Mouse (Mus musculus) telencephalon, adult 2 months (tissue): ENCODE results near the gene Rptor.

ENCODE experiments used
- DNase-seq: peaks from one replicate; pipeline ENCODE4 v3.0.0-alpha.2; 2011; ENCODE audit warnings: low read depth, low spot score

Gene Rptor

GRCm38 (mm10) chr11:119783653-119784052, 180.9 kb downstream of the Rptor start:
- DNase-seq: no peak

- no peak for DNase-seq
These were observed 182.1 kb downstream of the Rptor start for GRCm38 (mm10) chr11:119784672-119785341.

- DNase-seq: no peak
These were observed 183.1 kb downstream of the Rptor start for GRCm38 (mm10) chr11:119785661-119786384.

- DNase-seq: no peak
These were observed 183.7 kb downstream of the Rptor start for GRCm38 (mm10) chr11:119786385-119786880.

GRCm38 (mm10) chr11:119788488-119788887, 185.8 kb downstream of the Rptor start:
- DNase-seq: no peak

- no peak for DNase-seq
These were observed 186.4 kb downstream of the Rptor start for GRCm38 (mm10) chr11:119788919-119789713.

GRCm38 (mm10) chr11:119791923-119792564, 189.3 kb downstream of the Rptor start:
- DNase-seq: no peak

- DNase-seq: no peak
These were observed 190.7 kb downstream of the Rptor start for GRCm38 (mm10) chr11:119793378-119793777.

GRCm38 (mm10) chr11:119794020-119794419, 191.3 kb downstream of the Rptor start:
- no peak for DNase-seq

- DNase-seq: peak; percentile 81
These were observed 192.0 kb downstream of the Rptor start for GRCm38 (mm10) chr11:119794671-119795070.

GRCm38 (mm10) chr11:119796406-119796805, 193.7 kb downstream of the Rptor start:
- peak; percentile 89 for DNase-seq

- no peak for DNase-seq
These were observed 194.1 kb downstream of the Rptor start for GRCm38 (mm10) chr11:119796846-119797245.

GRCm38 (mm10) chr11:119799536-119799935, 196.8 kb downstream of the Rptor start:
- DNase-seq: no peak

- DNase-seq: no peak
These were observed 199.2 kb downstream of the Rptor start for GRCm38 (mm10) chr11:119801855-119802254.

GRCm38 (mm10) chr11:119802947-119803346, 200.2 kb downstream of the Rptor start:
- DNase-seq: no peak

- DNase-seq: no peak
These were observed 201.7 kb downstream of the Rptor start for GRCm38 (mm10) chr11:119804392-119804791.

GRCm38 (mm10) chr11:119805112-119805750, 202.5 kb downstream of the Rptor start:
- DNase-seq: no peak

- DNase-seq: no peak
These were observed 203.8 kb downstream of the Rptor start for GRCm38 (mm10) chr11:119806539-119806938.

GRCm38 (mm10) chr11:119807431-119808031, 204.8 kb downstream of the Rptor start:
- no peak for DNase-seq

GRCm38 (mm10) chr11:119808647-119809280, 206.1 kb downstream of the Rptor start:
- DNase-seq: no peak
